Mouse (Mus musculus): ENCODE results near the gene Epha4. TPM values are rescaled to one million over a fixed set of nuclear protein-coding genes. Genes with fewer than 3 reads are reported as not detected.

Epha4 gene
- total and polyA plus RNA-seq, 3 experiments: 3.9 to 26.0 (median 13.0) TPM

GRCm38 (mm10) chr1:77539945-77540344 lies 25.1 kb upstream of the Epha4 start:
- dilution Hi-C loops (cut with MboI; ENCODE audit: extremely low pct_ligation_motif_present, extremely low pct_unique_long_range_greater_than_20kb, low sequenced_read_pairs): no loop called here

GRCm38 (mm10) chr1:77538559-77538958 lies 23.7 kb upstream of the Epha4 start:
- in situ Hi-C loops (cut with MboI; ENCODE audit: low pct_ligation_motif_present, low pct_unique_long_range_greater_than_20kb, low sequenced_read_pairs): no loop called here

More at GRCm38 (mm10) chr1:77539945-77540344, 25.1 kb upstream of the Epha4 start:
- DNase-seq (ENCODE audit: extremely low read depth): no peak
- Histone ChIP-seq H3K27me3 (replicated peaks) (no peaks in the 10 kb centered on the region), H3K36me3 (replicated peaks in 1 of 2; ENCODE audit: control insufficient read depth in 1 of 2, insufficient read depth in 1 of 2, low read length in 1 of 2) (no peaks in the 10 kb centered on the region), H3K4me1 (ENCODE audit: control insufficient read depth in 1 of 2, insufficient read depth in 2 of 2) (peaks cover 0 to 4% of the 10 kb centered on the region in 2 experiments; a peak in 2 of 4 replicates), H3K4me3 (replicated peaks in 1 of 3; ENCODE audit: low read depth in 2 of 3, low read length in 2 of 3, poor library complexity in 1 of 3) (no peak overlapping the region), H3K9ac (ENCODE audit: insufficient read depth, low read depth) (no peak overlapping the region), H3K4me2 (ENCODE audit: insufficient read depth, low read depth, poor library complexity, severe bottlenecking) (no peak overlapping the region), H3K27ac (ENCODE audit: insufficient read depth, low read depth) (no peak overlapping the region), H3K79me2 (replicated peaks; ENCODE audit: control insufficient read depth, extremely low read depth, insufficient read depth, poor library complexity, severe bottlenecking) (no peaks in the 10 kb centered on the region), H3K9me3 (replicated peaks; ENCODE audit: low read length) (no peaks in the 10 kb centered on the region)
- TF ChIP-seq KAT2A (IDR thresholded peaks at IDR 0.05; ENCODE audit: insufficient replicate concordance, low read length) (no peak), UBTF (IDR thresholded peaks at IDR 0.05; ENCODE audit: low read depth, low read length) (no peak), MAZ (IDR thresholded peaks at IDR 0.05; ENCODE audit: low read depth, low read length) (no peak), BHLHE40 (IDR thresholded peaks at IDR 0.05; ENCODE audit: low read depth, low read length) (no peak), SMC3 (IDR thresholded peaks at IDR 0.05; ENCODE audit: low read depth, low read length) (no peak), CTCF (conservative IDR thresholded peaks at IDR 0.05 in 1 of 2, IDR thresholded peaks at IDR 0.05 in 1 of 2; ENCODE audit: low read depth in 2 of 2, low read length in 2 of 2) (no peak), MYC (IDR thresholded peaks at IDR 0.05; ENCODE audit: low read depth, low read length) (no peak), USF2 (conservative IDR thresholded peaks at IDR 0.05; ENCODE audit: low read depth, low read length) (no peak), POLR2A (IDR thresholded peaks at IDR 0.05; ENCODE audit: low read depth, low read length) (no peak), GABPA (IDR thresholded peaks at IDR 0.05; ENCODE audit: insufficient replicate concordance, low read depth, low read length) (no peak), ZMIZ1 (IDR thresholded peaks at IDR 0.05; ENCODE audit: low read depth, low read length) (no peak)
- in situ Hi-C loops (cut with MboI; ENCODE audit: low pct_ligation_motif_present, low pct_unique_long_range_greater_than_20kb, low sequenced_read_pairs): no loop called here

DNA sequence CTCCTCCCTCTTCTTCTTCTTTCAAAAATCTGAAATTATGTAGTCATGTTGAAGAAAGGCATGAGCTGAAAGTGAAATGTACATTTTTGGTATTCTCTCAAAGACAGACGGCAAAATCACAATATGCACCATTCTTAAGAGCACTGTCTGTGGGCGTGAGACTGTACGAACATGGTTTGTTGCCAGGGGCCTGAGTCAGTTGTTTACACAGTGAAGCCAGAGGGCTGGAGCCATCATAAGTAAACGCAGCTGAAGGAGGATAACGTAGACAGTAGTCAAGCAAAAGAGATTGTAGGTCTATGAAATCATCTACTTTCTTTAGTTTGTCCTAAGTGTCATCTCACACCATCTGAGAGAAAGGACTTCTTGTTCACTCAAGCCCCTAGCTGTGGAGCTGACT lies 21.0 kb upstream of the Epha4 start:
- no peaks in the 10 kb centered on the region for H3K9me3 ChIP-seq (replicated peaks; ENCODE audit: low read length)
- H3K4me1 ChIP-seq (ENCODE audit: control insufficient read depth in 1 of 2, insufficient read depth in 2 of 2): no peaks in the 10 kb centered on the region
- H3K27ac ChIP-seq (ENCODE audit: insufficient read depth, low read depth): no peak overlapping the region
- dilution Hi-C loops (cut with MboI; ENCODE audit: extremely low pct_ligation_motif_present, extremely low pct_unique_long_range_greater_than_20kb, low sequenced_read_pairs): no loop called here
- no peaks in the 10 kb centered on the region for H3K79me2 ChIP-seq (replicated peaks; ENCODE audit: control insufficient read depth, extremely low read depth, insufficient read depth, poor library complexity, severe bottlenecking)
- H3K27me3 ChIP-seq (replicated peaks): no peaks in the 10 kb centered on the region
- in situ Hi-C loops (cut with MboI; ENCODE audit: low pct_ligation_motif_present, low pct_unique_long_range_greater_than_20kb, low sequenced_read_pairs): no loop called here
- TF ChIP-seq RAD21 (IDR thresholded peaks at IDR 0.05; ENCODE audit: low read depth, low read length) (no peak), ZNF384 (IDR thresholded peaks at IDR 0.05; ENCODE audit: low read depth, low read length) (no peak), BHLHE40 (IDR thresholded peaks at IDR 0.05; ENCODE audit: low read depth, low read length) (no peak), MAFK (IDR thresholded peaks at IDR 0.05; ENCODE audit: insufficient replicate concordance, low read length) (no peak)
- no peak overlapping the region for H3K4me2 ChIP-seq (ENCODE audit: insufficient read depth, low read depth, poor library complexity, severe bottlenecking)
- H3K4me3 ChIP-seq (replicated peaks in 1 of 3; ENCODE audit: low read depth in 2 of 3, low read length in 2 of 3, poor library complexity in 1 of 3): no peak overlapping the region
- no peaks in the 10 kb centered on the region for H3K36me3 ChIP-seq (replicated peaks in 1 of 2; ENCODE audit: control insufficient read depth in 1 of 2, insufficient read depth in 1 of 2, low read length in 1 of 2)
- no peak overlapping the region for H3K9ac ChIP-seq (ENCODE audit: insufficient read depth, low read depth)
- DNase-seq (ENCODE audit: extremely low read depth): no peak

More at GRCm38 (mm10) chr1:77538559-77538958, 23.7 kb upstream of the Epha4 start:
- no peak overlapping the region for H3K4me2 ChIP-seq (ENCODE audit: insufficient read depth, low read depth, poor library complexity, severe bottlenecking)
- H3K27ac ChIP-seq (ENCODE audit: insufficient read depth, low read depth): no peak overlapping the region
- H3K27me3 ChIP-seq (replicated peaks): no peaks in the 10 kb centered on the region
- H3K36me3 ChIP-seq (replicated peaks in 1 of 2; ENCODE audit: control insufficient read depth in 1 of 2, insufficient read depth in 1 of 2, low read length in 1 of 2): no peaks in the 10 kb centered on the region
- TF ChIP-seq EP300 (IDR thresholded peaks at IDR 0.05; ENCODE audit: low read length) (no peak), CTCF (conservative IDR thresholded peaks at IDR 0.05 in 1 of 2, IDR thresholded peaks at IDR 0.05 in 1 of 2; ENCODE audit: low read depth in 2 of 2, low read length in 2 of 2) (no peak), BHLHE40 (IDR thresholded peaks at IDR 0.05; ENCODE audit: low read depth, low read length) (no peak), PAX5 (IDR thresholded peaks at IDR 0.05; ENCODE audit: low read length) (no peak), SMC3 (IDR thresholded peaks at IDR 0.05; ENCODE audit: low read depth, low read length) (no peak)
- dilution Hi-C loops (cut with MboI; ENCODE audit: extremely low pct_ligation_motif_present, extremely low pct_unique_long_range_greater_than_20kb, low sequenced_read_pairs): no loop called here
- no peaks in the 10 kb centered on the region for H3K79me2 ChIP-seq (replicated peaks; ENCODE audit: control insufficient read depth, extremely low read depth, insufficient read depth, poor library complexity, severe bottlenecking)
- no peak for DNase-seq (ENCODE audit: extremely low read depth)
- H3K9ac ChIP-seq (ENCODE audit: insufficient read depth, low read depth): no peak overlapping the region
- no peaks in the 10 kb centered on the region for H3K4me1 ChIP-seq (ENCODE audit: control insufficient read depth in 1 of 2, insufficient read depth in 2 of 2)
- H3K9me3 ChIP-seq (replicated peaks; ENCODE audit: low read length): no peaks in the 10 kb centered on the region
- H3K4me3 ChIP-seq (replicated peaks in 1 of 3; ENCODE audit: low read depth in 2 of 3, low read length in 2 of 3, poor library complexity in 1 of 3): no peak overlapping the region
